Mouse (Mus musculus) forebrain, embryonic 12.5 days (tissue): ENCODE results near the gene Lefty2. TPM values are rescaled to one million over a fixed set of nuclear protein-coding genes. Genes with fewer than 3 reads are reported as not detected.

Experiments
- ATAC-seq: fragments of 200-750 bp; cut with Nextera tagmentation; 2 replicates; pipeline ENCODE4 v1.8.0; 2017; ENCODE audit warnings: moderate TSS enrichment; ENCODE audit not compliant: low FRiP score
- H3K27ac ChIP-seq: fragments of 300-500 bp; sonication (generic); 2 replicates; pipeline ENCODE4 v1.5.1; 2016; ENCODE audit warnings: mild to moderate bottlenecking
- H3K27me3 ChIP-seq: fragments of 300-500 bp; sonication (generic); 2 replicates; pipeline ENCODE4 v1.6.1; 2016; ENCODE audit warnings: mild to moderate bottlenecking
- H3K36me3 ChIP-seq: fragments of 300-500 bp; sonication (generic); replicated peaks from 2 replicates; pipeline ENCODE4 v1.6.1; 2016; ENCODE audit warnings: mild to moderate bottlenecking
- H3K4me1 ChIP-seq: fragments of 300-500 bp; sonication (generic); 2 replicates; pipeline ENCODE4 v1.6.1; 2016
- H3K4me2 ChIP-seq: fragments of 300-500 bp; sonication (generic); 2 replicates; pipeline ENCODE4 v1.6.1; 2016; ENCODE audit warnings: mild to moderate bottlenecking, moderate library complexity
- H3K4me3 ChIP-seq: fragments of 300-500 bp; sonication (generic); replicated peaks from 2 replicates; pipeline ENCODE4 v1.5.1; 2016; ENCODE audit warnings: mild to moderate bottlenecking
- H3K9ac ChIP-seq: fragments of 300-500 bp; sonication (generic); 2 replicates; pipeline ENCODE4 v1.6.1; 2016; ENCODE audit warnings: mild to moderate bottlenecking
- H3K9me3 ChIP-seq: fragments of 300-500 bp; sonication (generic); 2 replicates; pipeline ENCODE4 v1.6.1; 2016
- WGBS: fragments of 180-500 bp; shearing (Covaris S2); methylation state at CpG from one replicate; pipeline ENCODE4 v1.1.7; 2016; 5-methylcytosine and 5-hydroxymethylcytosine counted together
- polyA plus RNA-seq: library from polyadenylated mRNA; unstranded; fragments of >200 nt; fragmentation: Nextera tagmentation; extraction: Ambion mirVana; gene quantifications from 2 replicates; pipeline ENCODE4 v1.2.1, GENCODE M21; 2016

Gene Lefty2
- polyA plus RNA-seq, 1 experiment from 2014 or later: 0.17 TPM

GRCm38 (mm10) chr1:180903666-180904038 is 10.7 kb downstream of the Lefty2 start:
- H3K4me2 ChIP-seq: peak overlapping the region; percentile 81
- 44% methylated on average over 10 of the region's 10 CpGs for WGBS
- peaks cover 21% of the 10 kb centered on the region for H3K4me1 ChIP-seq
- H3K9me3 ChIP-seq: no peaks in the 10 kb centered on the region
- peak overlapping the region; percentile 84 for H3K4me3 ChIP-seq
- peak overlapping the region; percentile 36; the same call in 1 of the 2 replicates for H3K9ac ChIP-seq
- H3K36me3 ChIP-seq: peaks cover 28% of the 10 kb centered on the region
- H3K27me3 ChIP-seq: no peaks in the 10 kb centered on the region
- ATAC-seq: peak; percentile 3; the same call in 1 of the 2 replicates
- peak overlapping the region; percentile 62; the same call in 1 of the 2 replicates for H3K27ac ChIP-seq

DNA sequence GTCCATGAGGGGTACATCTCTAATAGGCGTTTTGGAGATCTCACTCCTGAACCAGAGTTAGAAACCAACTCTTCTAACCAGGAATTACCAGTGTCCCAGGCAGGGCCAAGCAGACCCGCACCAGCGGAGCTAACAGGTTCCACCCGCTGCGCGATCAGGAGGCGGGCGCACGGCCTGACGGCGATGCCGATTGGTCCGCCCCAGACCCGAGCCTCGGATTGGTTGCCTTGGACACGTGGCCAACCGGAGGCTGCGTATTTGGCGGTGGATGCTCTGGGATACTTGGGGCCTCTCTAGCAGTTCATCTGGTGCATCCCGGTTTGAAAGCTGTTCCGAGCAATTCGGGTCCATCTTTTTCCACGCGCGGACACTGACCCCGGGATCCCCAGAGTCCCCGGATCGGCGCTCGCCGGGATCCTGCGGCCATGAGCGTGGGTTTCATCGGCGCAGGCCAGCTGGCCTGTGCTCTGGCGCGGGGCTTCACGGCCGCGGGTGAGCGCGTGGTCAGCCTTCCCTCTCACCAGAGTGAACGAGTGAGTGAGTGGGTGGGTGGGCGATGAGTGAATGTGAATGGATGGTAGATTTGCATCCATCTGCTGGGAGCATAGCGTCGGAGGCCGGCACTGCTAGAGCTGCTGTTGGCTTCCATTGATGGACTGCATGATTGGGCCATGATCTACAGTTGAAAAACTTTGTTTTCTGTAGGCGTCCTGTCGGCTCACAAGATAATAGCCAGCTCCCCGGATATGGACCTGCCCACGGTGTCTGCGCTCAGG is 11.3 kb downstream of the Lefty2 start, which contains the start of gene Pycr2:
Gene Pycr2 (plus strand): TSS at position 255 of the 776 bp plus-strand sequence.
- Histone ChIP-seq H3K36me3 (peaks cover 34% of the 10 kb centered on the region), H3K4me1 (peaks cover 21% of the 10 kb centered on the region), H3K9ac (peak within 1 kb of the TSS; percentile 86), H3K27ac (peak within 1 kb of the TSS; percentile 84), H3K27me3 (no peaks in the 10 kb centered on the region), H3K4me3 (peak within 1 kb of the TSS; percentile 84), H3K9me3 (no peaks in the 10 kb centered on the region), H3K4me2 (peak within 1 kb of the TSS; percentile 81)
- WGBS: under 1% methylated on average over 52 of the region's 52 CpGs
- ATAC-seq: peak; percentile 100

GRCm38 (mm10) chr1:180904815-180905080 is 11.8 kb downstream of the Lefty2 start:
- H3K27me3 ChIP-seq: no peaks in the 10 kb centered on the region
- peak overlapping the region; percentile 84 for H3K4me3 ChIP-seq
- peaks cover 21% of the 10 kb centered on the region for H3K4me1 ChIP-seq
- H3K36me3 ChIP-seq: peaks cover 34% of the 10 kb centered on the region
- WGBS: 4% methylated on average over 5 of the region's 5 CpGs
- no peak for ATAC-seq
- peak overlapping the region; percentile 81 for H3K4me2 ChIP-seq
- H3K9me3 ChIP-seq: no peaks in the 10 kb centered on the region
- H3K27ac ChIP-seq: no peak overlapping the region
- peak overlapping the region; percentile 86 for H3K9ac ChIP-seq

GRCm38 (mm10) chr1:180905307-180905706 is 12.4 kb downstream of the Lefty2 start:
- no peak overlapping the region for H3K27ac ChIP-seq

GRCm38 (mm10) chr1:180905876-180906275 is 13.0 kb downstream of the Lefty2 start:
- Histone ChIP-seq H3K27me3 (0 out of 2 replicates have a peak, but pooled peaks cover 2% of the 10 kb centered on the region), H3K4me3 (no peak overlapping the region), H3K9ac (0 out of 2 replicates have a peak overlapping the region, but pooled peaks have one; percentile 86), H3K4me2 (peak overlapping the region; percentile 81), H3K9me3 (no peaks in the 10 kb centered on the region), H3K4me1 (peaks cover 21% of the 10 kb centered on the region), H3K27ac (no peak overlapping the region), H3K36me3 (peaks cover 34% of the 10 kb centered on the region)
- 95% methylated on average over 17 of the region's 17 CpGs for WGBS
- ATAC-seq: no peak

More at GRCm38 (mm10) chr1:180905307-180905706, 12.4 kb downstream of the Lefty2 start:
- no peak for ATAC-seq
- 66% methylated on average over 6 of the region's 6 CpGs for WGBS
- H3K4me2 ChIP-seq: peak overlapping the region; percentile 81
- no peaks in the 10 kb centered on the region for H3K9me3 ChIP-seq
- H3K9ac ChIP-seq: peak overlapping the region; percentile 86
- peaks cover 34% of the 10 kb centered on the region for H3K36me3 ChIP-seq
- peaks cover 21% of the 10 kb centered on the region for H3K4me1 ChIP-seq
- H3K4me3 ChIP-seq: peak overlapping the region; percentile 84
- no peaks in the 10 kb centered on the region for H3K27me3 ChIP-seq

DNA sequence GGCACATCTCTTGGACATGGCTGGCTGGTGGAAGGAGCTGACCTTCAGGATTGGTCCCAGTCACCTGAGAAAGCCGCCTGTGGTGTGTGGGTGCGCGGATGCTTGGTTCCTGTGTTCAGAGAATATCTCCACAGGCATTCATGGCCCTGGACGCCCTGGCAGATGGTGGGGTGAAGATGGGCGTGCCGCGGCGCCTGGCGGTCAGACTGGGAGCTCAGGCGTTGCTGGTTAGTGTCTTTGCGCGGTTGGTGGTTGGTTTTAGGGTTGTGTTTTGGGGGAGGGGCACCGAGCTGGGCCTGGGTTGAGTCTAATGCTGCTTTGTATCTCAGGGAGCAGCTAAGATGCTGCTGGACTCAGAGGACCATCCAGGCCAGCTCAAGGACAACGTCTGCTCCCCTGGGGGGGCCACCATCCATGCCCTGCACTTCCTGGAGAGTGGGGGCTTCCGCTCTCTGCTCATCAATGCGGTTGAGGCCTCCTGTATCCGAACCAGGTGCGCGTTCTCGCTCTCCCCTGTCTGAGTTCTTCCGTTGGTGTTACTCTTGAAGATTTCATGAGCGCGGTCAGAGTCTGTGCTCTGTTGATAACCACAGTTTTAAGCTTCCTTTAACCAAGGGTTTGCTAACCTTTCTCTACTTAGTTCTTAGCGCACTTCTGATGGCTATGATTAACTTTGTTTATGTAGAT is 13.7 kb downstream of the Lefty2 start:
- H3K4me2 ChIP-seq: no peak overlapping the region
- no peaks in the 10 kb centered on the region for H3K9me3 ChIP-seq
- H3K27ac ChIP-seq: no peak overlapping the region
- H3K9ac ChIP-seq: no peak overlapping the region
- WGBS: 93% methylated on average over 24 of the region's 24 CpGs
- ATAC-seq: no peak
- H3K36me3 ChIP-seq: peaks cover 34% of the 10 kb centered on the region
- H3K4me3 ChIP-seq: no peak overlapping the region
- H3K27me3 ChIP-seq: 0 out of 2 replicates have a peak, but pooled peaks cover 2% of the 10 kb centered on the region
- H3K4me1 ChIP-seq: peaks cover 21% of the 10 kb centered on the region

- Histone ChIP-seq H3K9me3 (no peaks in the 10 kb centered on the region), H3K27me3 (0 out of 2 replicates have a peak, but pooled peaks cover 2% of the 10 kb centered on the region), H3K36me3 (peaks cover 29% of the 10 kb centered on the region), H3K4me1 (peaks cover 4% of the 10 kb centered on the region), H3K9ac (no peak overlapping the region), H3K4me2 (no peak overlapping the region; the same call in 1 of the 2 replicates), H3K27ac (no peak overlapping the region), H3K4me3 (no peak overlapping the region)
- ATAC-seq: no peak
- WGBS: 52% methylated on average over 8 of the region's 8 CpGs
These were observed 18.2 kb downstream of the Lefty2 start for GRCm38 (mm10) chr1:180911138-180911537.

DNA sequence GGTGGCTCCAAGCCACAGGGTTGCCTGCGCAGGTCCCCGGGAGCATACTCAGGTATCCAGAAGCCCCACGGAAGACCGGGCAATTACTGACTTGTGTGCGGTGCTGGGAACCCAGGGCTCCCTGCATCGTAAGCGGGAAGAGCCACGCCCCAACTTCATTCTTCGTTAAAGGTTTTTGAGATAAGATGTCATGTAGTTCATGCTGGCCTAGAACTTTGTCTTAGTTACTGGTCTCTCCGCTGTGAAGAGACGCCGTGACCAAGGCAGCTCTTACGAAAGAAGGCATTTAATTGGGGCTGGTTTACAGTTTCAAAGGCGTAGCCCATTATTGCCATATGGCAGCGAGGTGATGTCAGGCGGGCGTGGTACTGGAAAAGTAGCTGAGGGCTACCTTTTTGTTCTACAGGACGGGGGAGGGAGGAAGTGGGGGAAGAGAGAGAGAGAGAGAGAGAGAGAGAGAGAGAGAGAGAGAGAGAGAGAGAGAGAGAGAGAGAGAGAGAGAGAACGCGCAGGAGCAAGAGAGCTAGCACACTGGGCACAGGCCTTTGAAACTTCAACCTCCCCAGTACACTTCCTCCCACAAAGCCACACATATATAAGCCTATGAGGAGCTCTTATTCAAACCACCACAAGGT is 18.9 kb downstream of the Lefty2 start:
- Histone ChIP-seq H3K4me3 (no peak overlapping the region), H3K9me3 (no peaks in the 10 kb centered on the region), H3K4me2 (no peak overlapping the region; the same call in none of the 2 replicates), H3K27me3 (0 out of 2 replicates have a peak, but pooled peaks cover 2% of the 10 kb centered on the region), H3K4me1 (no peaks in the 10 kb centered on the region), H3K36me3 (peaks cover 23% of the 10 kb centered on the region), H3K27ac (no peak overlapping the region), H3K9ac (no peak overlapping the region)
- 62% methylated on average over 20 of the region's 20 CpGs for WGBS
- ATAC-seq: no peak

- 86% methylated on average over 5 of the region's 5 CpGs for WGBS
- Histone ChIP-seq H3K4me1 (no peaks in the 10 kb centered on the region), H3K9me3 (no peaks in the 10 kb centered on the region), H3K4me2 (no peak overlapping the region), H3K4me3 (no peak overlapping the region), H3K27ac (no peak overlapping the region), H3K27me3 (0 out of 2 replicates have a peak, but pooled peaks cover 2% of the 10 kb centered on the region), H3K36me3 (peaks cover 14% of the 10 kb centered on the region), H3K9ac (no peak overlapping the region)
- ATAC-seq: no peak
These were observed 19.9 kb downstream of the Lefty2 start for GRCm38 (mm10) chr1:180912792-180913191.

- Histone ChIP-seq H3K27me3 (0 out of 2 replicates have a peak, but pooled peaks cover 2% of the 10 kb centered on the region), H3K27ac (no peak overlapping the region), H3K9ac (no peak overlapping the region), H3K9me3 (no peaks in the 10 kb centered on the region), H3K36me3 (0 out of 2 replicates have a peak, but pooled peaks cover 4% of the 10 kb centered on the region), H3K4me3 (no peak overlapping the region), H3K4me1 (0 out of 2 replicates have a peak, but pooled peaks cover under 1% of the 10 kb centered on the region), H3K4me2 (no peak overlapping the region)
- no peak for ATAC-seq
- 66% methylated on average over 4 of the region's 4 CpGs for WGBS
These were observed 20.9 kb downstream of the Lefty2 start for GRCm38 (mm10) chr1:180913797-180914196.

DNA sequence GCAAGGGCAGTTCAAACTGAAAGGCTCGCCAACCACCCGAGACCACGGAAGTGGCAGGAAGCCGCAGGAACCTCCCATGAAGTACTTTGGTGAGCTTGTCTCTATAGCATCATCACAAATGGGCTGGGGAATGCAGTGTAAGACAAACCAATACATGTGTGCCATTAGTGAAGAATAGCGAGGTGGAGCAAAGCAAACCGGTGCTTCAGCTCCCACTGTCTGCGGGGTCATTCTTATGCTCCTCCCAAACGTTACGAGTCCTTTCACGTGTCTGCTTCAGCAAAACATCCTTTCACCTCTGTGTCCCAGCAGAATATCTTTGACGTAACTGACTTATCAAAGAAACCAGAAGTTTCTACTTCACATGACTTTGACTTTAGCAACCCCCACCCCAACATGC is 23.5 kb downstream of the Lefty2 start:
- no peaks in the 10 kb centered on the region for H3K27me3 ChIP-seq
- H3K36me3 ChIP-seq: no peaks in the 10 kb centered on the region
- no peak overlapping the region for H3K27ac ChIP-seq
- 92% methylated on average over 11 of the region's 11 CpGs for WGBS
- no peaks in the 10 kb centered on the region for H3K9me3 ChIP-seq
- H3K4me3 ChIP-seq: no peak overlapping the region
- ATAC-seq: no peak
- H3K4me2 ChIP-seq: no peak overlapping the region
- H3K9ac ChIP-seq: no peak overlapping the region
- 0 out of 2 replicates have a peak, but pooled peaks cover 4% of the 10 kb centered on the region for H3K4me1 ChIP-seq

DNA sequence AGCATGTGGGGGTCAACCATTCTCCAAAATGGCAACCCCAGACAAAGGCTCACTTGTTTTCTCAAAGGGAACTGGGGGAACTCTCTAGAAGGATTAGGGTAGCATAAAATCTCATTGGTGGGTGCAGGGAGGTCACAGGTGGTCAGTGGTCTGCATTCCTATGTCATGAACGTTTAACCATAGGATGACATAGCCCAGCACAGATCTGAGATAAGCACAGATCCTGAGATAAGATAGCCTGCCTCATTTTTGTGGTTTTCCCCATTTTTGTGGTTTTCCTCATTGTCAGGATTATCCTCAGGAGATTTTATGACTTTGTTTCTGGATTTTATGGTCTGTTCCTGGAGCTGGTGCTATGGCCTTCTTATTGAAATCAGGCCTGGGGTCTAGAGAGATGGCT is 24.1 kb downstream of the Lefty2 start:
- H3K27me3 ChIP-seq: no peaks in the 10 kb centered on the region
- 75% methylated on average over 1 of the region's 1 CpGs for WGBS
- no peak overlapping the region for H3K27ac ChIP-seq
- no peak overlapping the region for H3K9ac ChIP-seq
- H3K4me2 ChIP-seq: no peak overlapping the region
- H3K36me3 ChIP-seq: no peaks in the 10 kb centered on the region
- no peak for ATAC-seq
- no peak overlapping the region for H3K4me3 ChIP-seq
- H3K4me1 ChIP-seq: 0 out of 2 replicates have a peak, but pooled peaks cover 4% of the 10 kb centered on the region
- H3K9me3 ChIP-seq: no peaks in the 10 kb centered on the region
